Mouse (Mus musculus) ES-CJ7 (cell line): Measurements from ENCODE around the gene Olfr792.

Source experiments
- DNase-seq: peaks from one replicate; pipeline ENCODE4 v3.0.0; 2011; ENCODE audit warnings: low read depth, low spot score

Gene Olfr792

GRCm38 (mm10) chr10:129538862-129539261, at the start of gene Olfr792:
Gene Olfr792 (plus strand): TSS chr10:129539162.
- DNase-seq, result no peak

GRCm38 (mm10) chr10:129490101-129490500, 48.9 kb upstream of the Olfr792 start:
- no peak for DNase-seq

GRCm38 (mm10) chr10:129498192-129498591, 40.8 kb upstream of the Olfr792 start, which contains the start of gene Olfr790:
Gene Olfr790 (plus strand): TSS chr10:129498492.
- no peak for DNase-seq

- DNase-seq, result no peak
These were observed 17.5 kb upstream of the Olfr792 start, which contains the start of gene Olfr791 for GRCm38 (mm10) chr10:129521492-129521891. Gene Olfr791 (plus strand): TSS chr10:129521792.

- peak; percentile 60 for DNase-seq
These were observed 10.4 kb downstream of the Olfr792 start for GRCm38 (mm10) chr10:129549354-129549753.

- no peak for DNase-seq
These were observed 28.4 kb downstream of the Olfr792 start, which contains the start of gene Olfr794 for GRCm38 (mm10) chr10:129567355-129567754. Gene Olfr794 (plus strand): TSS chr10:129567655.

GRCm38 (mm10) chr10:129577066-129577465, 38.1 kb downstream of the Olfr792 start:
- no peak for DNase-seq
